Mouse (Mus musculus): ENCODE measurements at regions not wholly inside any gene's neighbourhood (a gene's known extent, or its start where the extent isn't known, plus 50 kb on each side); places are given as distances from the start of the nearest gene placed in this dataset.

GRCm38 (mm10) chr5:64599865-64600288, 203.3 kb upstream of the Klf3 start:
- no peak for TF ChIP-seq GATA1 (IDR thresholded peaks at IDR 0.05; ENCODE audit: low read length)
- no peak for TF ChIP-seq TAL1 (IDR thresholded peaks at IDR 0.05; ENCODE audit: low read length)

Measured in erythroblast, embryonic 14.5 days (primary cell).